Mouse (Mus musculus) neural tube, embryonic 14.5 days (tissue): Measurements from ENCODE around the gene Pcsk6. TPM values are rescaled to one million over a fixed set of nuclear protein-coding genes. Genes with fewer than 3 reads are reported as not detected.
"Not testable (repeated sequence)": the region's sequence is repeated elsewhere in the genome, so short reads cannot be mapped to it uniquely, and the experiment has no call there.

ENCODE experiments used
- ATAC-seq: fragments of 200-750 bp; cut with Nextera tagmentation; 2 replicates; pipeline ENCODE4 v1.8.0; 2017; ENCODE audit warnings: low read depth, mild to moderate bottlenecking, moderate TSS enrichment, moderate library complexity
- H3K27ac ChIP-seq: fragments of 300-500 bp; sonication (generic); 2 replicates; pipeline ENCODE4 v1.5.1; 2014; ENCODE audit warnings: low read depth, mild to moderate bottlenecking, control low read depth, low read length, moderate library complexity, mixed read lengths
- H3K27me3 ChIP-seq: fragments of 300-500 bp; sonication (generic); 2 replicates; pipeline ENCODE4 v1.6.1; 2014; ENCODE audit warnings: low read length; ENCODE audit not compliant: control insufficient read depth, insufficient read depth
- H3K36me3 ChIP-seq: fragments of 300-500 bp; sonication (generic); 2 replicates; pipeline ENCODE4 v1.6.1; 2014; ENCODE audit warnings: low read length, mixed read lengths; ENCODE audit not compliant: control insufficient read depth, insufficient read depth
- H3K4me1 ChIP-seq: fragments of 300-500 bp; sonication (generic); 2 replicates; pipeline ENCODE4 v1.6.1; 2014; ENCODE audit warnings: low read length; ENCODE audit not compliant: control insufficient read depth, insufficient read depth
- H3K4me2 ChIP-seq: fragments of 300-500 bp; sonication (generic); 2 replicates; pipeline ENCODE4 v1.6.1; 2014; ENCODE audit warnings: mild to moderate bottlenecking, low read depth, low read length, control low read depth
- H3K4me3 ChIP-seq: fragments of 300-500 bp; sonication (generic); 2 replicates; pipeline ENCODE4 v1.5.1; 2014; ENCODE audit warnings: low read depth, low read length, control low read depth, mixed read lengths
- H3K9ac ChIP-seq: fragments of 300-500 bp; sonication (generic); replicated peaks from 2 replicates; pipeline ENCODE4 v1.6.1; 2014; ENCODE audit warnings: low read depth, mild to moderate bottlenecking, control low read depth, low read length, mixed read lengths
- H3K9me3 ChIP-seq: fragments of 300-500 bp; sonication (generic); 2 replicates; pipeline ENCODE4 v1.6.1; 2016; ENCODE audit warnings: low read length; ENCODE audit not compliant: control insufficient read depth
- WGBS: fragments of 180-500 bp; shearing (Covaris S2); extraction: QIAGEN DNeasy Blood & Tissue Kit; methylation state at CpG from one replicate; pipeline ENCODE4 v1.1.7; 2014; 5-methylcytosine and 5-hydroxymethylcytosine counted together
- polyA plus RNA-seq: library from polyadenylated mRNA; unstranded; fragments of >200 nt; fragmentation: Nextera tagmentation; extraction: Ambion mirVana; gene quantifications from 2 replicates; pipeline ENCODE4 v1.2.1, GENCODE M21; 2014

Gene Pcsk6
- polyA plus RNA-seq, 1 experiment from 2014 or later = 2.6 TPM

GRCm38 (mm10) chr7:66046921-66047918, 185.7 kb downstream of the Pcsk6 start:
- no peak for ATAC-seq
- Histone ChIP-seq H3K9ac (no peak overlapping the region), H3K4me3 (no peak overlapping the region), H3K4me2 (no peak overlapping the region), H3K9me3 (no peaks in the 10 kb centered on the region), H3K36me3 (no peaks in the 10 kb centered on the region), H3K4me1 (peaks cover 26% of the 10 kb centered on the region), H3K27ac (no peak overlapping the region), H3K27me3 (no peaks in the 10 kb centered on the region)
- 62% methylated on average over 17 of the region's 17 CpGs for WGBS

DNA sequence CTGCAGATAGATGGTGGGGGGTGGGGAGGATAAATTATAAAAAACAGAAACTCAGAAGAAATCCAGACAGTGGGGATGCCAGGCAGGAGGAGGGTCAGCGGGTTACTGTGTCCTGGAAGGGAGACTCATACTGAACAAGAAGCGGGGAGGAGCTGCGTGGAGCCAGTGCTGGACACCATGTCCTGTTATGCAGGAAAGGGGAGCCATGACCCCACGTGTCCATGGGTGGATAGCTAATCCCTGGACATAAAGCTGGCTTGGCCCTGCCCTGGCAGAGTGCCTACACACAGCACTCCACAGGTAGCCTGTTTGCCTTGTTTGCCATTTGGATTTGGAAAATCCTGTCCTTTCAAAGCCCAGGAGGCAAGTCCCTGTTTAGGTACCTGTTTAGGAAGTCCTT, 186.4 kb downstream of the Pcsk6 start:
- H3K36me3 ChIP-seq = no peaks in the 10 kb centered on the region
- WGBS = 82% methylated on average over 4 of the region's 4 CpGs
- H3K27me3 ChIP-seq = no peaks in the 10 kb centered on the region
- no peak overlapping the region for H3K9ac ChIP-seq
- H3K27ac ChIP-seq = no peak overlapping the region
- ATAC-seq = no peak
- no peak overlapping the region for H3K4me3 ChIP-seq
- H3K4me2 ChIP-seq = no peak overlapping the region
- no peaks in the 10 kb centered on the region for H3K9me3 ChIP-seq
- peaks cover 26% of the 10 kb centered on the region for H3K4me1 ChIP-seq

GRCm38 (mm10) chr7:66048446-66049230, 187.1 kb downstream of the Pcsk6 start:
- Histone ChIP-seq H3K9me3 (no peaks in the 10 kb centered on the region), H3K4me3 (no peak overlapping the region), H3K36me3 (no peaks in the 10 kb centered on the region), H3K9ac (no peak overlapping the region), H3K4me1 (peaks cover 26% of the 10 kb centered on the region), H3K27ac (no peak overlapping the region), H3K27me3 (no peaks in the 10 kb centered on the region), H3K4me2 (no peak overlapping the region)
- WGBS = 86% methylated on average over 12 of the region's 12 CpGs
- ATAC-seq = no peak

DNA sequence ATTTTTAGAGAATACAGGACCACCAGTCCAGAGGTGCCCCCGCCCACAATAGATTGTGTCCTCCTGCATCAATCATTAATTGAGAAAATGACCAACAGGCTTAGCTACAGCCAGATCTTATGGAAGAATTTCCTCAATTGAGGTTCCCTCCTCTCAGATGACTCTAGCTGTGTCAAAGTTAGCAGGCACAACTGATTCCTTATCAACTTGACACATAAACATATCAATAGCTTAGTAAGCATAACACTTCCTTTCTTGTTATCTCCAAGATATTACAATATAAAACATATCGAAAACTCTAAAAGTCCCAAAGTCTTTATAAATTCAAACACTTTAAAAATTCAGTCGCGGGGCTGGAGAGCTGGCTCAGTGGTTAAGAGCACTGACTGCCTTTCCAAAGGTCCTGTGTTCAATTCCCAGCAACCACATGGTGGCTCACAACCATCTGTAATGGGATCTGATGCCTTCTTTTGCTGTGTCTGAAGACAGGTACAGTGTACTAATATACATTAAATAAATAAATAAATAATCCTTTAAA, 192.5 kb downstream of the Pcsk6 start:
- no peaks in the 10 kb centered on the region for H3K36me3 ChIP-seq
- ATAC-seq = no peak
- H3K27me3 ChIP-seq = no peaks in the 10 kb centered on the region
- H3K9ac ChIP-seq = no peak overlapping the region
- no peak overlapping the region for H3K4me3 ChIP-seq
- WGBS = 89% methylated on average over 4 of the region's 4 CpGs
- no peaks in the 10 kb centered on the region for H3K9me3 ChIP-seq
- H3K4me1 ChIP-seq = no peaks in the 10 kb centered on the region
- no peak overlapping the region for H3K27ac ChIP-seq
- no peak overlapping the region for H3K4me2 ChIP-seq

DNA sequence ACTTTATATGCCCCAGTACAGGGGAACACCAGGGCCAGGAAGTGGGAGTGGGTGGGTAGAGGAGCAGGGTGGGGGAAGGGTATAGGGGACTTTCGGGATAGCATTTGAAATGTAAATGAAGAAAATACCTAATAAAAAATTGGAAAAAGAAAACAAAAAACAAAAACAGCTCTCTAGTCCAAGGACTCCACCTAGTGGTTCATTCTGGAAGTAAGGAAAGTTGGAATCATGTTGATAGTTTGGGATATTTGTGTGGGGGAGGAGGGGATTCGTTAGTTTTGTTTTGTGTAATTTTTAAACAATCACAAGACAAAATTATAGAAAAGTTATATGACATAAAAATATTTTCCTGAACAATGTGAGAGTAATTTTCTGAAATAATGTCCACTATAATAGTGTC, 193.8 kb downstream of the Pcsk6 start:
- not testable (repeated sequence) for H3K27me3 ChIP-seq, H3K9ac ChIP-seq, H3K36me3 ChIP-seq, H3K4me3 ChIP-seq, H3K9me3 ChIP-seq, H3K4me2 ChIP-seq, H3K4me1 ChIP-seq, ATAC-seq, H3K27ac ChIP-seq
- WGBS = 18% methylated on average over 2 of the region's 2 CpGs

- 81% methylated on average over 1 of the region's 1 CpGs for WGBS
- Histone ChIP-seq H3K9ac (no peak within 1 kb of the TSS; the same call in 1 of the 2 replicates), H3K4me3 (peak within 1 kb of the TSS; percentile 94; the same call in 1 of the 2 replicates), H3K4me2 (peak within 1 kb of the TSS; percentile 88), H3K4me1 (peaks cover 8% of the 10 kb centered on the region), H3K27me3 (no peaks in the 10 kb centered on the region), H3K27ac (no peak within 1 kb of the TSS), H3K9me3 (no peaks in the 10 kb centered on the region), H3K36me3 (no peaks in the 10 kb centered on the region)
- no peak for ATAC-seq
These were observed 197.2 kb downstream of the Pcsk6 start, which contains the start of gene Snrpa1 for GRCm38 (mm10) chr7:66058703-66059102. TSS of gene Snrpa1 (plus strand) at chr7:66059003.

GRCm38 (mm10) chr7:66060066-66060956, 198.8 kb downstream of the Pcsk6 start:
- WGBS = under 1% methylated on average over 62 of the region's 64 CpGs
- H3K4me2 ChIP-seq = peak overlapping the region; percentile 88
- peak; percentile 95 for ATAC-seq
- peak overlapping the region; percentile 84 for H3K9ac ChIP-seq
- H3K4me3 ChIP-seq = peak overlapping the region; percentile 94
- H3K36me3 ChIP-seq = no peaks in the 10 kb centered on the region
- no peaks in the 10 kb centered on the region for H3K9me3 ChIP-seq
- peak overlapping the region; percentile 69 for H3K27ac ChIP-seq
- H3K27me3 ChIP-seq = no peaks in the 10 kb centered on the region
- H3K4me1 ChIP-seq = peaks cover 8% of the 10 kb centered on the region

DNA sequence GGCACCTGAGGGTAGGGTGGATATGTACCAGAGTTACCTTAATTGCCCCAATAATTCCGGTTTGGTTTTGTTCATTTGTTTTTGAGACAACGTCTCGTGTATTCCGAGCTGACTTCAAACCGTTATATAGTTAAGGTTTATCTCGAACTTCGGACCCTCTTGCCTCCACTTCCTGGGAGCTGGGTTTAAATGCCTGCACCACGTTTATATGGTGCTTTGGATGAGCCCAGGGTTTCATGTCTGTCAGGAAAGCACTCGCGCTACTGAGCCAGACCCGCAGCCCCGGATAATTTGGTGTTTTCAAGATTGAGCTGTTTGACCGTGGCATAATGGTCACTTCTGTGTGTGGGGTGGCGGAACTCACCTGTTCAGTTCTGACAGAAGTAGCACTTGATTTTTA, 199.5 kb downstream of the Pcsk6 start:
- 2% methylated on average over 14 of the region's 14 CpGs for WGBS

More for the DNA sequence above, 199.5 kb downstream of the Pcsk6 start:
- Histone ChIP-seq H3K4me1 (peaks cover 8% of the 10 kb centered on the region), H3K9ac (peak overlapping the region; percentile 84), H3K27me3 (no peaks in the 10 kb centered on the region), H3K4me2 (peak overlapping the region; percentile 88), H3K36me3 (peaks cover 5% of the 10 kb centered on the region; the same call in 1 of the 2 replicates), H3K27ac (no peak overlapping the region), H3K4me3 (peak overlapping the region; percentile 94), H3K9me3 (no peaks in the 10 kb centered on the region)
- no peak for ATAC-seq
